Mouse (Mus musculus): ENCODE results near the gene Pik3ca. TPM values are rescaled to one million over a fixed set of nuclear protein-coding genes. Genes with fewer than 3 reads are reported as not detected.

The Pik3ca gene
- polyA plus RNA-seq, 1 experiment from 2014 or later = 16.2 TPM

GRCm38 (mm10) chr3:32510375-32511190, 113.1 kb downstream of the Pik3ca start:
- H3K27me3 ChIP-seq (ENCODE audit: control insufficient read depth, insufficient read depth, low read length) = no peaks in the 10 kb centered on the region
- peak overlapping the region; percentile 47 for H3K4me2 ChIP-seq (replicated peaks; ENCODE audit: low read depth, low read length)
- ATAC-seq (ENCODE audit: low FRiP score, low TSS enrichment) = peak; percentile 96
- H3K9me3 ChIP-seq (ENCODE audit: control insufficient read depth, low read length) = no peaks in the 10 kb centered on the region
- H3K9ac ChIP-seq (ENCODE audit: low read depth, low read length) = peak overlapping the region; percentile 89
- WGBS = under 1% methylated on average over 45 of the region's 69 CpGs
- H3K27ac ChIP-seq (ENCODE audit: low read depth, low read length) = peak overlapping the region; percentile 83
- H3K4me1 ChIP-seq (ENCODE audit: control insufficient read depth, insufficient read depth, low read length) = no peaks in the 10 kb centered on the region
- H3K4me3 ChIP-seq (ENCODE audit: low read length) = peak overlapping the region; percentile 84
- peaks cover 3% of the 10 kb centered on the region; the same call in 1 of the 2 replicates for H3K36me3 ChIP-seq (ENCODE audit: control insufficient read depth, insufficient read depth, low read length)

GRCm38 (mm10) chr3:32511191-32511550, 113.7 kb downstream of the Pik3ca start:
- H3K27ac ChIP-seq (ENCODE audit: low read depth, low read length) = no peak overlapping the region
- H3K9ac ChIP-seq (ENCODE audit: low read depth, low read length) = peak overlapping the region; percentile 89
- H3K36me3 ChIP-seq (ENCODE audit: control insufficient read depth, insufficient read depth, low read length) = peaks cover 9% of the 10 kb centered on the region
- no peaks in the 10 kb centered on the region for H3K4me1 ChIP-seq (ENCODE audit: control insufficient read depth, insufficient read depth, low read length)
- ATAC-seq (ENCODE audit: low FRiP score, low TSS enrichment) = no peak
- 5% methylated on average over 13 of the region's 13 CpGs for WGBS
- peak overlapping the region; percentile 84 for H3K4me3 ChIP-seq (ENCODE audit: low read length)
- no peaks in the 10 kb centered on the region for H3K27me3 ChIP-seq (ENCODE audit: control insufficient read depth, insufficient read depth, low read length)
- H3K9me3 ChIP-seq (ENCODE audit: control insufficient read depth, low read length) = no peaks in the 10 kb centered on the region
- H3K4me2 ChIP-seq (replicated peaks; ENCODE audit: low read depth, low read length) = peak overlapping the region; percentile 47

- Histone ChIP-seq H3K9ac (ENCODE audit: low read depth, low read length) (no peak overlapping the region), H3K27me3 (ENCODE audit: control insufficient read depth, insufficient read depth, low read length) (no peaks in the 10 kb centered on the region), H3K4me3 (ENCODE audit: low read length) (no peak overlapping the region), H3K9me3 (ENCODE audit: control insufficient read depth, low read length) (no peaks in the 10 kb centered on the region), H3K4me1 (ENCODE audit: control insufficient read depth, insufficient read depth, low read length) (no peaks in the 10 kb centered on the region), H3K36me3 (ENCODE audit: control insufficient read depth, insufficient read depth, low read length) (peaks cover 25% of the 10 kb centered on the region), H3K4me2 (replicated peaks; ENCODE audit: low read depth, low read length) (no peak overlapping the region), H3K27ac (ENCODE audit: low read depth, low read length) (no peak overlapping the region)
- WGBS = 93% methylated on average over 7 of the region's 7 CpGs
- no peak for ATAC-seq (ENCODE audit: low FRiP score, low TSS enrichment)
Observed at GRCm38 (mm10) chr3:32512686-32513284, 115.3 kb downstream of the Pik3ca start.

GRCm38 (mm10) chr3:32513528-32513927, 116.1 kb downstream of the Pik3ca start:
- H3K27me3 ChIP-seq (ENCODE audit: control insufficient read depth, insufficient read depth, low read length) = no peaks in the 10 kb centered on the region
- H3K36me3 ChIP-seq (ENCODE audit: control insufficient read depth, insufficient read depth, low read length) = peaks cover 29% of the 10 kb centered on the region
- no peak overlapping the region for H3K9ac ChIP-seq (ENCODE audit: low read depth, low read length)
- no peaks in the 10 kb centered on the region for H3K9me3 ChIP-seq (ENCODE audit: control insufficient read depth, low read length)
- no peak overlapping the region for H3K27ac ChIP-seq (ENCODE audit: low read depth, low read length)
- H3K4me1 ChIP-seq (ENCODE audit: control insufficient read depth, insufficient read depth, low read length) = no peaks in the 10 kb centered on the region
- H3K4me3 ChIP-seq (ENCODE audit: low read length) = no peak overlapping the region
- no peak for ATAC-seq (ENCODE audit: low FRiP score, low TSS enrichment)
- H3K4me2 ChIP-seq (replicated peaks; ENCODE audit: low read depth, low read length) = no peak overlapping the region

Other genes with a start within 250 kb of the Pik3ca start
- 5.8 and 6.9 TPM in 2 replicates for gene Zmat3, start 31.7 kb upstream of the Pik3ca start, polyA plus RNA-seq (2014; fragmentation: Nextera tagmentation; extraction: Ambion mirVana)
- not detected in 2 replicates for gene Kcnmb3, start 94.6 kb downstream of the Pik3ca start, polyA plus RNA-seq (2014; fragmentation: Nextera tagmentation; extraction: Ambion mirVana)
- gene Zfp639, start 112.6 kb downstream of the Pik3ca start, polyA plus RNA-seq (2014; fragmentation: Nextera tagmentation; extraction: Ambion mirVana) = 44.4 and 44.5 TPM in 2 replicates
- gene Mfn1, start 131.8 kb downstream of the Pik3ca start, polyA plus RNA-seq (2014; fragmentation: Nextera tagmentation; extraction: Ambion mirVana) = 17.8 and 29.6 TPM in 2 replicates
- gene Gnb4, start 218.9 kb downstream of the Pik3ca start, polyA plus RNA-seq (2014; fragmentation: Nextera tagmentation; extraction: Ambion mirVana) = 36.4 and 43.8 TPM in 2 replicates